Mouse (Mus musculus) heart, embryonic 10.5 days (tissue): ENCODE data around the gene Grwd1. TPM values are rescaled to one million over a fixed set of nuclear protein-coding genes. Genes with fewer than 3 reads are reported as not detected.

ENCODE experiments used
- DNase-seq: peaks from one replicate; pipeline ENCODE4 v3.0.0-alpha.2; 2017; ENCODE audit warnings: low spot score
- H3K27ac ChIP-seq: fragments of 300-500 bp; sonication (generic); 2 replicates; pipeline ENCODE4 v1.5.1; 2016; ENCODE audit warnings: mild to moderate bottlenecking
- H3K27me3 ChIP-seq: fragments of 300-500 bp; sonication (generic); 2 replicates; pipeline ENCODE4 v1.6.1; 2016; ENCODE audit warnings: mild to moderate bottlenecking; ENCODE audit not compliant: poor library complexity, insufficient read depth, severe bottlenecking
- H3K36me3 ChIP-seq: fragments of 300-500 bp; sonication (generic); 2 replicates; pipeline ENCODE4 v1.6.1; 2016; ENCODE audit warnings: mild to moderate bottlenecking, moderate library complexity
- H3K4me1 ChIP-seq: fragments of 300-500 bp; sonication (generic); 2 replicates; pipeline ENCODE4 v1.6.1; 2016; ENCODE audit warnings: mild to moderate bottlenecking
- H3K4me3 ChIP-seq: fragments of 300-500 bp; sonication (generic); 2 replicates; pipeline ENCODE4 v1.5.1; 2016; ENCODE audit warnings: mild to moderate bottlenecking, moderate library complexity
- H3K9me3 ChIP-seq: fragments of 300-500 bp; sonication (generic); 2 replicates; pipeline ENCODE4 v1.6.1; 2016; ENCODE audit warnings: mild to moderate bottlenecking, moderate library complexity
- WGBS: fragments of 180-500 bp; shearing (Covaris S2); methylation state at CpG from one replicate; pipeline ENCODE4 v1.1.7; 2016; 5-methylcytosine and 5-hydroxymethylcytosine counted together
- polyA plus RNA-seq: library from polyadenylated mRNA; unstranded; fragments of >200 nt; fragmentation: Nextera tagmentation; extraction: Ambion mirVana; gene quantifications from 2 replicates; pipeline ENCODE4 v1.2.1, GENCODE M21; 2016

The Grwd1 gene
- polyA plus RNA-seq, 1 experiment from 2014 or later, result 97.9 TPM

GRCm38 (mm10) chr7:45864435-45864834 lies 33.7 kb upstream of the Grwd1 start:
- H3K9me3 ChIP-seq, result no peaks in the 10 kb centered on the region
- H3K4me3 ChIP-seq, result no peak overlapping the region
- H3K27me3 ChIP-seq, result peaks cover 77% of the 10 kb centered on the region
- no peak overlapping the region for H3K27ac ChIP-seq
- H3K4me1 ChIP-seq, result peaks cover 37% of the 10 kb centered on the region
- H3K36me3 ChIP-seq, result no peaks in the 10 kb centered on the region
- 61% methylated on average over 3 of the region's 3 CpGs for WGBS
- no peak for DNase-seq

DNA sequence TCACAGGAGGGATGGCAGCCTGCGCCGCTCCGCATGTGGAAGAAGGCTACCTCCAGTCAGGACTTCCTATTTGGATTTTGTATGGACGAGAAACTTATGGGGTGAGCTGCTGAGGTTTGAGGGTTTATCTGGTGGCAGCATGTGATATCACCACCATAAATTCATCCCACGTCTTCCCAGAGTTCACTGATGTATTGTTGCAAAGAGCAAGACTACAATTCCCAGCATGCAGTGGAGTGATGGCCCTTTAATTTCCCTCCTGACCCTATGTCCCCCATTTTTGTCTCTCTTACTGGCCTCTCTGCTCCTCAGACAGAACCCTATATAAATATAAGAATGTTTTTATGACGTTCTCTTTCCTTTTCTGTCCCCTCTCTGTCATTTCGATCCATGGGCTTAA lies 32.1 kb upstream of the Grwd1 start:
- Histone ChIP-seq H3K27me3 (peaks cover 77% of the 10 kb centered on the region), H3K9me3 (no peaks in the 10 kb centered on the region), H3K27ac (no peak overlapping the region), H3K4me1 (peaks cover 25% of the 10 kb centered on the region), H3K36me3 (no peaks in the 10 kb centered on the region), H3K4me3 (no peak overlapping the region)
- no peak for DNase-seq
- WGBS, result 82% methylated on average over 7 of the region's 7 CpGs

- H3K27ac ChIP-seq, result no peak overlapping the region
- DNase-seq, result no peak
- 53% methylated on average over 4 of the region's 4 CpGs for WGBS
- peaks cover 98% of the 10 kb centered on the region for H3K27me3 ChIP-seq
- no peaks in the 10 kb centered on the region for H3K36me3 ChIP-seq
- no peak overlapping the region for H3K4me3 ChIP-seq
- no peaks in the 10 kb centered on the region for H3K9me3 ChIP-seq
- H3K4me1 ChIP-seq, result peaks cover 19% of the 10 kb centered on the region
Measured at GRCm38 (mm10) chr7:45859008-45859407, 28.3 kb upstream of the Grwd1 start.

GRCm38 (mm10) chr7:45856950-45857901 lies 26.5 kb upstream of the Grwd1 start:
- Histone ChIP-seq H3K27me3 (peaks cover 95% of the 10 kb centered on the region), H3K4me1 (peaks cover 19% of the 10 kb centered on the region), H3K27ac (0 out of 2 replicates have a peak overlapping the region, but pooled peaks have one; percentile 22), H3K9me3 (no peaks in the 10 kb centered on the region), H3K4me3 (peak overlapping the region; percentile 55), H3K36me3 (no peaks in the 10 kb centered on the region)
- 1% methylated on average over 29 of the region's 30 CpGs for WGBS
- no peak for DNase-seq

DNA sequence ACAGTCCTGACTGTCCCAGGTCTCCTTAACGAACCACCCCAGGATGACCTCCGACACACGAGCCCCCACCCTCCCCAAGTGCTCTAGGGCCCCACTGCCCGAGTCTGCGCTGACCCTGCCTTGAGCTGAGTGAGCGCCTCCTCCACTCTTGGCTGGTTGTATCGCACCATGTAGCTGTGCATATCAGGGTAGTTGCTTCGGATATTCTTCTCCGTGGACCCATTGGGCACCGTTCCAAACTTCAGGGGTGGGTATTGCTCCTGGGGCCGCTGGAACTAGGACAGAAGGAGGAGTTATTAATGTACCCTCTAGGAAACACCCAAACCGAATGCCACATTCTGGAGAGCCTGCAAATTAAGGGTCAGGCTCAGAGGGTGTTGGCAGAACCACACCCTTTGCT lies 22.3 kb upstream of the Grwd1 start:
- no peak for DNase-seq
- WGBS, result 79% methylated on average over 12 of the region's 12 CpGs
- Histone ChIP-seq H3K36me3 (no peaks in the 10 kb centered on the region), H3K9me3 (no peaks in the 10 kb centered on the region), H3K4me3 (no peak overlapping the region), H3K27me3 (peaks cover 75% of the 10 kb centered on the region), H3K4me1 (peaks cover 17% of the 10 kb centered on the region), H3K27ac (no peak overlapping the region)

GRCm38 (mm10) chr7:45850661-45851060 lies 19.9 kb upstream of the Grwd1 start:
- Histone ChIP-seq H3K4me3 (no peak overlapping the region), H3K9me3 (no peaks in the 10 kb centered on the region), H3K27me3 (peaks cover 61% of the 10 kb centered on the region), H3K36me3 (no peaks in the 10 kb centered on the region), H3K27ac (no peak overlapping the region), H3K4me1 (0 out of 2 replicates have a peak, but pooled peaks cover 3% of the 10 kb centered on the region)
- DNase-seq, result no peak
- WGBS, result 58% methylated on average over 3 of the region's 3 CpGs

- H3K27me3 ChIP-seq, result peaks cover 56% of the 10 kb centered on the region
- H3K4me1 ChIP-seq, result 0 out of 2 replicates have a peak, but pooled peaks cover 3% of the 10 kb centered on the region
- H3K36me3 ChIP-seq, result no peaks in the 10 kb centered on the region
- no peak for DNase-seq
- WGBS, result 18% methylated on average over 6 of the region's 6 CpGs
- no peak overlapping the region for H3K4me3 ChIP-seq
- no peak overlapping the region for H3K27ac ChIP-seq
- H3K9me3 ChIP-seq, result no peaks in the 10 kb centered on the region
Measured at GRCm38 (mm10) chr7:45848447-45849027, 17.8 kb upstream of the Grwd1 start.

DNA sequence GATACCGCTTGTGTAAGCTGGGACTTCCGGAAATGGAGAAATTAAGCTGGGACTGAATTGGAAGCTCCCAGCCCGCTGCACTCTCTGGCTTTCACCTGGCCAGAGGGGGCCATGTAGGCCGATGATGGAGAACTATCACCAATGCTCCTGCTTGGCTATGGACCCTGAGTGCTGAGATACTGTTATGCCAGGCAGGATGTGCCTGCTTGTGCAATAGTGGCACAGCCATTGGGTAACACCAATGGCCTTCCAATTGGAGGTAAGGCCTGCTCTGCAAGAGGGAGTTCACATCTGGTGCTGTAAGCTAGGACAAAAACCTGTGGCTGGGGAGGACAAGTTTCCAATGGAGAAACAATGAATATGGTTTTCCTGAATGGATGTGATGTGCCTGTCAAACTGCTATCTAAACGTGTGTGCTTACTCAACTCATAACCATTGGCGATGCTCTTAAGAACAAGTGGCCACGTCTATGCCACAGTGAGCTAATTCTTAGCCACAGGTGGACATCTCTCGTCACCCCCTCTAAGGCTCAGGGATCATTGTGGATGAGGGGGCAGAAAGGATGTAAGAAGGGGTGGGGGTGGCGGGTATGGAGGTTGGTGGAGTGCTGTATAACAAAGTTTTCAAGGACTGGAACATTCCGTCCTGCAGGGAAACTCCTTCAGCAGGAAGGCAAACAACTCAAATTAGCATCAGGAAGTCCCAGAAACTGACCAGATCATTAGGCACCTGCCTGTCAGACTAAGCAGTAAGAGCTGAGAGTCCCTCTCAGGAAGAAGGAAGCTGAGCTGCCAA lies 12.4 kb upstream of the Grwd1 start:
- H3K36me3 ChIP-seq, result no peaks in the 10 kb centered on the region
- H3K9me3 ChIP-seq, result no peaks in the 10 kb centered on the region
- WGBS, result 78% methylated on average over 10 of the region's 10 CpGs
- DNase-seq, result no peak
- no peak overlapping the region for H3K27ac ChIP-seq
- peaks cover 60% of the 10 kb centered on the region for H3K27me3 ChIP-seq
- no peak overlapping the region for H3K4me3 ChIP-seq
- no peaks in the 10 kb centered on the region for H3K4me1 ChIP-seq

- under 1% methylated on average over 31 of the region's 31 CpGs for WGBS
- Histone ChIP-seq H3K27me3 (peaks cover 69% of the 10 kb centered on the region), H3K4me1 (peaks cover 32% of the 10 kb centered on the region), H3K4me3 (peak overlapping the region; percentile 60), H3K9me3 (no peaks in the 10 kb centered on the region), H3K27ac (peak overlapping the region; percentile 62), H3K36me3 (peaks cover 5% of the 10 kb centered on the region)
- no peak for DNase-seq
Measured at GRCm38 (mm10) chr7:45833924-45834323, 3.2 kb upstream of the Grwd1 start.

- Histone ChIP-seq H3K4me3 (peak overlapping the region; percentile 60), H3K4me1 (peaks cover 32% of the 10 kb centered on the region), H3K27me3 (peaks cover 69% of the 10 kb centered on the region), H3K36me3 (peaks cover 11% of the 10 kb centered on the region), H3K9me3 (no peaks in the 10 kb centered on the region), H3K27ac (peak overlapping the region; percentile 62)
- 1% methylated on average over 86 of the region's 86 CpGs for WGBS
- no peak for DNase-seq
Measured at GRCm38 (mm10) chr7:45833148-45833790, 2.5 kb upstream of the Grwd1 start.

DNA sequence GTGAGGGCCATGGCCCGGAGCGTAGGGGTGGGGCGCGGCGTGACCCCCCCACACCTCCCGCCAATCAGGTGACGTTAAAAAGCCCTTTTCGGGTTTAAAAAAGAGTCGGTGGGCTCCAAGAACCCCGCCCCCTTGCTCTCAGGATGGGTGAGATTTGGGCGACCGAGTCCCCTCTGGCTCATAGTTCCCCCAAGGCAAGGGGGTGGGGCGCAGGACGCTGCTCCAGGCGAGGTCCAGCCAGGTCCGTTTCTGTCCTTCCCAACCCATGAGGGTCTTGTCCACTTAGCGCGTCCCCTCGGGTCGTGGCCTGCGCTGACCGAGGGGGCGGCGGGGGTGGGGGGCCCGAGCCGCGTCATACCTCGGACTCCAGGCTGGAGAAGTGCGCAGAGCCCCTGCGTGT lies 1.7 kb upstream of the Grwd1 start:
- no peak for DNase-seq
- H3K27me3 ChIP-seq, result peaks cover 65% of the 10 kb centered on the region
- H3K36me3 ChIP-seq, result peaks cover 20% of the 10 kb centered on the region
- peak overlapping the region; percentile 62; the same call in 1 of the 2 replicates for H3K27ac ChIP-seq
- peaks cover 32% of the 10 kb centered on the region for H3K4me1 ChIP-seq
- peak overlapping the region; percentile 60 for H3K4me3 ChIP-seq
- 7% methylated on average over 30 of the region's 30 CpGs for WGBS
- H3K9me3 ChIP-seq, result no peaks in the 10 kb centered on the region

- peak overlapping the region; percentile 93; the same call in 1 of the 2 replicates for H3K27ac ChIP-seq
- H3K4me1 ChIP-seq, result peaks cover 32% of the 10 kb centered on the region
- no peak for DNase-seq
- H3K4me3 ChIP-seq, result peak overlapping the region; percentile 99
- peaks cover 33% of the 10 kb centered on the region for H3K36me3 ChIP-seq
- H3K27me3 ChIP-seq, result peaks cover 52% of the 10 kb centered on the region
- H3K9me3 ChIP-seq, result no peaks in the 10 kb centered on the region
- WGBS, result 23% methylated on average over 5 of the region's 5 CpGs
Measured at GRCm38 (mm10) chr7:45831128-45831525, 383 bp upstream of the Grwd1 start.
